Mouse (Mus musculus): Measurements from ENCODE around the gene Pi16.

Pi16 gene

GRCm38 (mm10) chr17:29358928-29359327 lies 41.4 kb downstream of the Pi16 start:
- DNase-seq: no peak

- DNase-seq: peak; percentile 66
Observed at GRCm38 (mm10) chr17:29360761-29361221, 43.3 kb downstream of the Pi16 start, which contains the start of gene Fgd2. Gene Fgd2, plus strand, starts transcription at chr17:29360914.

- no peak for DNase-seq
Observed at GRCm38 (mm10) chr17:29361982-29362691, 44.7 kb downstream of the Pi16 start.

GRCm38 (mm10) chr17:29363109-29363508 lies 45.6 kb downstream of the Pi16 start:
- no peak for DNase-seq

- no peak for DNase-seq
Observed at GRCm38 (mm10) chr17:29365105-29365621, 47.7 kb downstream of the Pi16 start.

GRCm38 (mm10) chr17:29368726-29369125 lies 51.2 kb downstream of the Pi16 start:
- DNase-seq: peak; percentile 63

- DNase-seq: peak; percentile 96
Observed at GRCm38 (mm10) chr17:29370984-29371723, 53.7 kb downstream of the Pi16 start.

- no peak for DNase-seq
Observed at GRCm38 (mm10) chr17:29375871-29376270, 58.4 kb downstream of the Pi16 start.

GRCm38 (mm10) chr17:29378056-29378455 lies 60.6 kb downstream of the Pi16 start:
- DNase-seq: no peak
